ENCODE assay signal across 1 mouse cellular context in the genomic region with DNA sequence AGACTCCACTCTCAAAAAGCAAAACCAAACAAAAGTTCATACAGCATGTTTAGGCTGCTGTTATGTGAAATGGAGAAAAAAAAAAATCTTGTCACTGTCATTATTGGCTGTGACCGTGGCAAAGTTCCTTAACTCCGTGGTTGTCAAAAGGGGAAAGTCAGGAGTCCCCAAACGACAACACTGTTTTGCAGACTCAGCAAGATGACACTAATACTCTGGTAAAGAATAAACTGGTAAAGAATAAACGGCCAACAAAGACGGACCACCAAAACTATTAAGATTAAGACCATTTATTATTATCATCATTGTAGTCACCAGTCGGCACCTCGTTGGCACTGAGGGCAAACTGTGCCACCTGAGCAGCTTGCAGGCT.
A peak's percentile ranks its signal among the peaks of the same experiment; 100 is the strongest.
TF ChIP-seq lines count a peak whose summit lies in the region.

No protein-coding gene starts in this region.

TF ChIP-seq in CH12.LX, 34 proteins besides CTCF, POLR2A, EP300 and RAD21:
- TF ChIP-seq CHD1 (IDR thresholded peaks at IDR 0.05; ENCODE audit: low read depth, low read length) (peak; percentile 49; the same call in 1 of the 2 replicates), MAFK (IDR thresholded peaks at IDR 0.05; ENCODE audit: insufficient replicate concordance, low read length) (peak; percentile 97), MAX (IDR thresholded peaks at IDR 0.05; ENCODE audit: low read length) (no peak)
